Mouse (Mus musculus) neural tube, embryonic 11.5 days (tissue): ENCODE results near the gene Shroom1. TPM values are rescaled to one million over a fixed set of nuclear protein-coding genes. Genes with fewer than 3 reads are reported as not detected.

ENCODE experiments used
- ATAC-seq: fragments of 200-750 bp; cut with Nextera tagmentation; 2 replicates; pipeline ENCODE4 v1.8.0; 2017; ENCODE audit warnings: moderate number of reproducible peaks, mild to moderate bottlenecking, moderate TSS enrichment, moderate library complexity; ENCODE audit not compliant: insufficient read depth, low FRiP score, low TSS enrichment
- DNase-seq: peaks from one replicate; pipeline ENCODE4 v3.0.0-alpha.2; 2015; ENCODE audit warnings: low spot score
- H3K27ac ChIP-seq: fragments of 300-500 bp; sonication (generic); 2 replicates; pipeline ENCODE4 v1.5.1; 2014; ENCODE audit warnings: low read depth, mild to moderate bottlenecking, low read length
- H3K27me3 ChIP-seq: fragments of 300-500 bp; sonication (generic); 2 replicates; pipeline ENCODE4 v1.6.1; 2014; ENCODE audit warnings: mild to moderate bottlenecking, low read length, mixed read lengths; ENCODE audit not compliant: control insufficient read depth, insufficient read depth
- H3K36me3 ChIP-seq: fragments of 300-500 bp; sonication (generic); 2 replicates; pipeline ENCODE4 v1.6.1; 2014; ENCODE audit warnings: mild to moderate bottlenecking, low read length, moderate library complexity, mixed read lengths; ENCODE audit not compliant: control insufficient read depth, insufficient read depth
- H3K4me1 ChIP-seq: fragments of 300-500 bp; sonication (generic); 2 replicates; pipeline ENCODE4 v1.6.1; 2014; ENCODE audit warnings: low read length, mixed read lengths; ENCODE audit not compliant: control insufficient read depth, insufficient read depth
- H3K4me2 ChIP-seq: fragments of 300-500 bp; sonication (generic); 2 replicates; pipeline ENCODE4 v1.6.1; 2014; ENCODE audit warnings: low read depth, mild to moderate bottlenecking, moderate library complexity
- H3K4me3 ChIP-seq: fragments of 300-500 bp; sonication (generic); 2 replicates; pipeline ENCODE4 v1.5.1; 2014; ENCODE audit warnings: low read depth, low read length
- H3K9ac ChIP-seq: fragments of 300-500 bp; sonication (generic); 2 replicates; pipeline ENCODE4 v1.6.1; 2014; ENCODE audit warnings: mild to moderate bottlenecking, low read length
- H3K9me3 ChIP-seq: fragments of 300-500 bp; sonication (generic); 2 replicates; pipeline ENCODE4 v1.6.1; 2016; ENCODE audit warnings: low read length; ENCODE audit not compliant: control insufficient read depth
- WGBS: fragments of 180-500 bp; shearing (Covaris S2); extraction: QIAGEN DNeasy Blood & Tissue Kit; methylation state at CpG from one replicate; pipeline ENCODE4 v1.1.7; 2014; 5-methylcytosine and 5-hydroxymethylcytosine counted together
- polyA plus RNA-seq: library from polyadenylated mRNA; unstranded; fragments of >200 nt; fragmentation: Nextera tagmentation; extraction: Ambion mirVana; gene quantifications from 2 replicates; pipeline ENCODE4 v1.2.1, GENCODE M21; 2014

Gene Shroom1
- polyA plus RNA-seq, 1 experiment from 2014 or later: 1.5 TPM

- 68% methylated on average over 2 of the region's 2 CpGs for WGBS
- no peak overlapping the region for H3K27ac ChIP-seq
- H3K9me3 ChIP-seq: no peaks in the 10 kb centered on the region
- ATAC-seq: no peak
- H3K4me2 ChIP-seq: no peak overlapping the region
- no peak overlapping the region for H3K4me3 ChIP-seq
- no peak for DNase-seq
- H3K4me1 ChIP-seq: no peaks in the 10 kb centered on the region
- H3K27me3 ChIP-seq: peaks cover 1% of the 10 kb centered on the region; the same call in 1 of the 2 replicates
- H3K9ac ChIP-seq: no peak overlapping the region
- H3K36me3 ChIP-seq: no peaks in the 10 kb centered on the region
These were observed 5.6 kb upstream of the Shroom1 start for GRCm38 (mm10) chr11:53451361-53451760.

- WGBS: 91% methylated on average over 9 of the region's 9 CpGs
These were observed 4.6 kb upstream of the Shroom1 start for GRCm38 (mm10) chr11:53452396-53452795.

DNA sequence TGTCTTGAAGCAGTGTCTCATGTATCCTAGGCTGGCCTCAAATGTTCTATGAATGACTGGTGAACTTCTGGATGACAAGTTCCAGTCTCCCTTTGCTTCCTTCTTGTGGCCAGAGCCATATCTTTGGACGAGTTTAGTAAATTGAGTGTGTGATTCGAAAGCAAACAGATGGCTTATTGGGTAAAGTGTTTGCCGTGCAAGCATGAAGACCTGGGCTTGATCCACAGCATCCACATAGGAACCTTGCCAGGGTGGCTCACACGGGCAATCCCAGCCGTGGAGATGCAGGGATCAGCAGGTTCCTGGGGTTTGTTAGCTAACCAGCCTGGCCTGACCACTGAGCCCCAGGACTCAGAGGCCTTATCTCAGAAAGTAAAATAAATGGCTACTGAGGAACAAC lies 4.0 kb upstream of the Shroom1 start:
- Histone ChIP-seq H3K9me3 (no peaks in the 10 kb centered on the region), H3K4me3 (no peak overlapping the region), H3K36me3 (no peaks in the 10 kb centered on the region), H3K27ac (no peak overlapping the region), H3K4me2 (no peak overlapping the region), H3K9ac (no peak overlapping the region), H3K4me1 (no peaks in the 10 kb centered on the region), H3K27me3 (peaks cover 14% of the 10 kb centered on the region)
- DNase-seq: no peak
- WGBS: 77% methylated on average over 5 of the region's 5 CpGs
- no peak for ATAC-seq

More at GRCm38 (mm10) chr11:53452396-53452795, 4.6 kb upstream of the Shroom1 start:
- Histone ChIP-seq H3K9me3 (no peaks in the 10 kb centered on the region), H3K4me1 (no peaks in the 10 kb centered on the region), H3K4me2 (no peak overlapping the region), H3K4me3 (no peak overlapping the region), H3K27ac (no peak overlapping the region), H3K9ac (no peak overlapping the region), H3K36me3 (no peaks in the 10 kb centered on the region), H3K27me3 (peaks cover 7% of the 10 kb centered on the region)
- DNase-seq: no peak
- no peak for ATAC-seq

- H3K9me3 ChIP-seq: no peaks in the 10 kb centered on the region
- WGBS: 6% methylated on average over 29 of the region's 29 CpGs
- H3K4me3 ChIP-seq: peak overlapping the region; percentile 41
- H3K4me2 ChIP-seq: peak overlapping the region; percentile 61
- H3K4me1 ChIP-seq: no peaks in the 10 kb centered on the region
- no peaks in the 10 kb centered on the region for H3K36me3 ChIP-seq
- peaks cover 30% of the 10 kb centered on the region for H3K27me3 ChIP-seq
- no peak overlapping the region for H3K27ac ChIP-seq
- DNase-seq (no peak), ATAC-seq (no peak)
- peak overlapping the region; percentile 39; the same call in 1 of the 2 replicates for H3K9ac ChIP-seq
These were observed 458 bp downstream of the Shroom1 start for GRCm38 (mm10) chr11:53457372-53457954.

DNA sequence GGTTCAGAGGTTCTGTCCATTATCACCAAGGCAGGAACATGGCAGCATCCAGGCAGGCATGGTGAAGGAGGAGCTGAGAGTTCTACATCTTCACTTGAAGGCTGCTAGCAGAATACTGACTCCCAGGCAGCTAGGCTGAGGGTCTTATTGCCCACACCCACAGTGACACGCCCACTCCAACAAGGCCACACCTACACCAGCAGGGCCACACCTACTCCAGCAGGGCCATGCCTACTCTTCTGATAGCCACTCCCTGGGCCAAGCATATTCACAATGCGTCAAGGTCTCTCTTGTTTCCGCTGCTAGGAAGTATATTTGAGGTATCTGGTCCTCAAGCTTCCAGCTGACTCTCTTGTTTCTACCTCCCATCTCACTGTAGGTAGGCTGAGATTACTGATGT lies 2.0 kb downstream of the Shroom1 start:
- DNase-seq: no peak
- Histone ChIP-seq H3K4me2 (no peak overlapping the region), H3K27me3 (peaks cover 45% of the 10 kb centered on the region), H3K4me1 (no peaks in the 10 kb centered on the region), H3K4me3 (no peak overlapping the region), H3K36me3 (no peaks in the 10 kb centered on the region), H3K27ac (no peak overlapping the region), H3K9ac (no peak overlapping the region), H3K9me3 (no peaks in the 10 kb centered on the region)
- WGBS: 71% methylated on average over 3 of the region's 3 CpGs
- no peak for ATAC-seq

DNA sequence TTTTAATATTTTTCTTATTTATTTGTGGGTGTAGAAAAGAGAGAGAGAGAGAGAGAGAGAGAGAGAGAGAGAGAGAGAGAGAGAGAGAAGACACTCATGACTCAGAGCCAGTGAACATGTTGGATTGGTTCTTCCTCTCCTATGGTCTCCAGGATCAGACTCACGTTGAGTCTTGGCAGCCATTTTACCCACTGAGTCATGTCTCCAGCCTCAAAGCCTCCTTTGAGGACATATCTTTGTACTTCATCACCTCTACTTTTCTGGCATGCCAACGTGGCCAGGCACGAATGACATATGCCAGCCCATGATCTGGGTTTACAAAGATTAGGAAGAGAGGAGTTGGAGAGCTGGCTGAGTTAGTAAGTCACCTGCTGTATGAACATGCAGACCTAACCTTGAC lies 3.2 kb downstream of the Shroom1 start:
- Histone ChIP-seq H3K36me3 (no peaks in the 10 kb centered on the region), H3K27ac (no peak overlapping the region), H3K4me3 (no peak overlapping the region), H3K27me3 (peaks cover 55% of the 10 kb centered on the region), H3K9ac (no peak overlapping the region), H3K4me2 (no peak overlapping the region), H3K4me1 (no peaks in the 10 kb centered on the region), H3K9me3 (no peaks in the 10 kb centered on the region; the same call in 1 of the 2 replicates)
- DNase-seq (no peak), ATAC-seq (no peak)
- 86% methylated on average over 3 of the region's 3 CpGs for WGBS

GRCm38 (mm10) chr11:53461727-53462126 lies 4.7 kb downstream of the Shroom1 start:
- ATAC-seq: no peak
- Histone ChIP-seq H3K27ac (no peak overlapping the region), H3K9me3 (no peaks in the 10 kb centered on the region; the same call in 1 of the 2 replicates), H3K4me1 (peaks cover 2% of the 10 kb centered on the region; the same call in 1 of the 2 replicates), H3K4me2 (no peak overlapping the region), H3K27me3 (peaks cover 64% of the 10 kb centered on the region), H3K4me3 (no peak overlapping the region), H3K36me3 (no peaks in the 10 kb centered on the region), H3K9ac (no peak overlapping the region)
- WGBS: 22% methylated on average over 5 of the region's 5 CpGs
- DNase-seq: no peak

GRCm38 (mm10) chr11:53463551-53464424 lies 6.8 kb downstream of the Shroom1 start:
- H3K9me3 ChIP-seq: no peaks in the 10 kb centered on the region; the same call in 1 of the 2 replicates
- peak; percentile 53 for DNase-seq
- peak overlapping the region; percentile 34 for H3K4me3 ChIP-seq
- WGBS: 7% methylated on average over 55 of the region's 55 CpGs
- no peaks in the 10 kb centered on the region for H3K36me3 ChIP-seq
- H3K9ac ChIP-seq: 0 out of 2 replicates have a peak overlapping the region, but pooled peaks have one; percentile 3
- peaks cover 5% of the 10 kb centered on the region for H3K4me1 ChIP-seq
- no peak for ATAC-seq
- H3K4me2 ChIP-seq: peak overlapping the region; percentile 54
- peaks cover 52% of the 10 kb centered on the region for H3K27me3 ChIP-seq
- no peak overlapping the region for H3K27ac ChIP-seq
